Mouse (Mus musculus): Measurements from ENCODE around the gene Rbm7. TPM values are rescaled to one million over a fixed set of nuclear protein-coding genes. Genes with fewer than 3 reads are reported as not detected.

Rbm7 gene
- total and polyA plus RNA-seq, 3 experiments = 47.3 to 48.4 TPM; not detected in 1

- TF ChIP-seq NELFE (IDR thresholded peaks at IDR 0.05; ENCODE audit: low read depth, low read length) = peak; percentile 52
- TF ChIP-seq SIN3A (IDR thresholded peaks at IDR 0.05; ENCODE audit: low read length) = peak; percentile 92
- TF ChIP-seq ZC3H11A (IDR thresholded peaks at IDR 0.05; ENCODE audit: low read depth, low read length) = no peak
- no peak for TF ChIP-seq CHD1 (IDR thresholded peaks at IDR 0.05; ENCODE audit: low read depth, low read length)
- no peak for TF ChIP-seq MEF2A (IDR thresholded peaks at IDR 0.05; ENCODE audit: extremely low read depth, insufficient replicate concordance, low read depth, low read length, poor library complexity, severe bottlenecking)
- TF ChIP-seq ZNF384 (IDR thresholded peaks at IDR 0.05; ENCODE audit: low read depth, low read length) = peak; percentile 94
- TF ChIP-seq ZMIZ1 (IDR thresholded peaks at IDR 0.05; ENCODE audit: low read depth, low read length) = peak; percentile 59; the same call in 1 of the 2 replicates
- no peak for TF ChIP-seq SMC3 (IDR thresholded peaks at IDR 0.05; ENCODE audit: low read depth, low read length)
- peak; percentile 59; the same call in 1 of the 2 replicates for TF ChIP-seq POLR2AphosphoS2 (IDR thresholded peaks at IDR 0.05; ENCODE audit: low read length)
- peak; percentile 39; the same call in 1 of the 2 replicates for TF ChIP-seq CHD2 (IDR thresholded peaks at IDR 0.05; ENCODE audit: low read length)
- TF ChIP-seq ZKSCAN1 (IDR thresholded peaks at IDR 0.05; ENCODE audit: low read depth, low read length) = no peak
- TF ChIP-seq HCFC1 (IDR thresholded peaks at IDR 0.05; ENCODE audit: low read depth, low read length) = peak; percentile 98
- peak; percentile 37; the same call in 1 of the 2 replicates for TF ChIP-seq TAL1 (IDR thresholded peaks at IDR 0.05; ENCODE audit: low read length)
- no peak for TF ChIP-seq MYB (IDR thresholded peaks at IDR 0.05; ENCODE audit: low read depth, low read length)
- 0 out of 4 replicates have a peak, but pooled peaks of 1 of the 2 experiments have one; percentile 4 for TF ChIP-seq EP300 (IDR thresholded peaks at IDR 0.05; ENCODE audit: low read depth in 1 of 2, low read length in 2 of 2)
- peak; percentile 99 for TF ChIP-seq MXI1 (IDR thresholded peaks at IDR 0.05; ENCODE audit: low read depth, low read length)
- peak; percentile 57; the same call in 1 of the 2 replicates for TF ChIP-seq TCF12 (IDR thresholded peaks at IDR 0.05; ENCODE audit: low read depth, low read length)
- TF ChIP-seq MAZ (IDR thresholded peaks at IDR 0.05; ENCODE audit: low read depth, low read length) = 0 out of 2 replicates have a peak, but pooled peaks have one; percentile 9
- 0 out of 6 replicates have a peak, but pooled peaks of 1 of the 3 experiments have one; percentile 2 for TF ChIP-seq CTCF (IDR thresholded peaks at IDR 0.05 in 2 of 3, conservative IDR thresholded peaks at IDR 0.05 in 1 of 3; ENCODE audit: control insufficient read depth in 1 of 3, insufficient read depth in 1 of 3, low read depth in 2 of 3, low read length in 3 of 3, poor library complexity in 1 of 3, severe bottlenecking in 1 of 3)
- TF ChIP-seq POLR2A (IDR thresholded peaks at IDR 0.05; ENCODE audit: control insufficient read depth in 1 of 2, insufficient read depth in 1 of 2, low read depth in 1 of 2, low read length in 2 of 2, poor library complexity in 1 of 2) = peak; percentile 61 to 95
- TF ChIP-seq GABPA (IDR thresholded peaks at IDR 0.05; ENCODE audit: low read depth, low read length) = no peak
- TF ChIP-seq E2F4 (IDR thresholded peaks at IDR 0.05; ENCODE audit: borderline replicate concordance, low read depth, low read length) = no peak; the same call in 1 of the 2 replicates
These were observed 14.5 kb downstream of the Rbm7 start, which contains the start of gene Rexo2 (continued) for GRCm38 (mm10) chr9:48480411-48481213.

DNA sequence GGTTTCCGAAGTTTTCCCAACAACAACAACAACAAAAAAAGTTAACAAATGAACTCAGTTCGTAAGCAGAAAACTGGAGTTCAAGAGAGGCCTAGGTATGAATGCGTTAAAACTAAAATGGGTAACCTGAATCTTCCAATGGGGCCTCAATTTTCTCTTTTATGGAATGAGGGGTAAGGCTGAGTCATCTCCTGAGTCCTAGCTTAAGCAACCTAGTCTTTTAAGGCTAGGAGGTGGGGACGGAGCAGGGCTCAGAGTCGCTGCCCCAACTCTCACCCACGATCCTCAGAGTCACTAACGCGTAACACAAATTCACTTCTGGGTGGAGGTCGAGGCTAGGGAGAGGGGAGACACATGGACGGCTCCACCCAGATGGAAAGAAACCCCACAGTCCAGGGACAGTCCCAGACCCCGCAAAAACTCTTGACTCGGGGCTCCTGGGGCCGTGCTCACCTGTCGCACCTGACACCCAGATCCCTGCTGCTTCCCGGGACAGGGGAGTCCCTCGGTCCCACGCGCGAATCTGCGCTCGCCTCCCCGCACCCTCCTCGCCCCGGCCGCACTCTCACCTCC is 15.2 kb downstream of the Rbm7 start:
- Histone ChIP-seq H3K9me3 (replicated peaks; ENCODE audit: insufficient read depth, low read length) (no peaks in the 10 kb centered on the region), H3K4me1 (ENCODE audit: control insufficient read depth in 1 of 2, insufficient read depth in 2 of 2, low read length in 2 of 2) (peaks cover 9 to 16% of the 10 kb centered on the region in 2 experiments), H3K27ac (ENCODE audit: control insufficient read depth, low read depth, low read length) (peak overlapping the region; percentile 71), H3K4me3 (ENCODE audit: control insufficient read depth in 1 of 2, insufficient read depth in 1 of 2, low read depth in 2 of 2, low read length in 2 of 2) (peak overlapping the region; percentile 86 to 90), H3K27me3 (ENCODE audit: control insufficient read depth in 1 of 2, insufficient read depth in 2 of 2, low read length in 2 of 2) (no peaks in the 10 kb centered on the region), H3K9ac (ENCODE audit: control insufficient read depth, low read depth, low read length, poor library complexity, severe bottlenecking) (peak overlapping the region; percentile 93), H3K79me2 (ENCODE audit: control insufficient read depth, insufficient read depth, low read length, poor library complexity) (peaks cover 28% of the 10 kb centered on the region), H3K36me3 (ENCODE audit: control insufficient read depth in 1 of 2, insufficient read depth in 2 of 2, low read length in 2 of 2) (peaks cover 5 to 33% of the 10 kb centered on the region in 2 experiments)
- TF ChIP-seq CHD2 (IDR thresholded peaks at IDR 0.05; ENCODE audit: low read length) = no peak
- no peak for TF ChIP-seq POLR2AphosphoS2 (IDR thresholded peaks at IDR 0.05; ENCODE audit: low read length)
- no peak for TF ChIP-seq ELF1 (IDR thresholded peaks at IDR 0.05; ENCODE audit: low read depth, low read length)
- no peak; the same call in 1 of the 2 replicates for TF ChIP-seq MAFK (IDR thresholded peaks at IDR 0.05; ENCODE audit: borderline replicate concordance, low read depth, low read length)
- TF ChIP-seq RCOR1 (IDR thresholded peaks at IDR 0.05; ENCODE audit: low read depth, low read length) = no peak
- no peak for TF ChIP-seq MYC (IDR thresholded peaks at IDR 0.05; ENCODE audit: low read depth, low read length)
- TF ChIP-seq MYB (IDR thresholded peaks at IDR 0.05; ENCODE audit: low read depth, low read length) = no peak
- peak; percentile 16; the same call in 1 of the 2 replicates for TF ChIP-seq TBP (IDR thresholded peaks at IDR 0.05; ENCODE audit: low read depth, low read length)
- no peak for TF ChIP-seq NELFE (IDR thresholded peaks at IDR 0.05; ENCODE audit: low read depth, low read length)
- peak; percentile 23; the same call in 1 of the 2 replicates for TF ChIP-seq ZNF384 (IDR thresholded peaks at IDR 0.05; ENCODE audit: low read depth, low read length)
- TF ChIP-seq CHD1 (IDR thresholded peaks at IDR 0.05; ENCODE audit: low read depth, low read length) = peak; percentile 81; the same call in 1 of the 2 replicates
- TF ChIP-seq MEF2A (IDR thresholded peaks at IDR 0.05; ENCODE audit: extremely low read depth, insufficient replicate concordance, low read depth, low read length, poor library complexity, severe bottlenecking) = no peak
- no peak for TF ChIP-seq MAZ (IDR thresholded peaks at IDR 0.05; ENCODE audit: low read depth, low read length)
- TF ChIP-seq HCFC1 (IDR thresholded peaks at IDR 0.05; ENCODE audit: low read depth, low read length) = no peak
- TF ChIP-seq TAL1 (IDR thresholded peaks at IDR 0.05; ENCODE audit: low read length) = no peak
- TF ChIP-seq GABPA (IDR thresholded peaks at IDR 0.05; ENCODE audit: low read depth, low read length) = no peak
- DNase-seq (ENCODE audit: low read depth, low spot score) = peak; percentile 60
